Mouse (Mus musculus): ENCODE measurements around the gene Svs1. TPM values are rescaled to one million over a fixed set of nuclear protein-coding genes. Genes with fewer than 3 reads are reported as not detected.

Svs1 gene
- polyA plus RNA-seq, 1 experiment from 2014 or later, result not detected

DNA sequence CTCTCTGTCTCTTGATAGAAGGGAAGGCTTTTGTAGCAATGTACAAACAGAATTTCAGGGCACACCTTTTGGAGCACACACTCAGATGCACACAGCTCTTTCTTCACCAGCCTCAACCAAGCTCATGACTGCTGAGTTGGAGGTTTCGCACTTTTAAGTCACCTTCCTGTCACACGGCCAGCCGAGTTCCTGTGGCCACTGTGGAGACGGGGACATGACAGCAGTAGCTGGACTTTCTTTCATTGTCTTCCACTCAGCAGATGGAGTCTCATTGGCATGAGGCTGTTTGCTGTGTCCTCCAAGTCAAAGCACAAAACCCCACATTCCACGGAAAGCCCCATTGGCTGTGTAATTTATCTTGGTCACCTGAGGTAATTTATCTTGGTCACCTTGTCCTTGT, 24.5 kb downstream of the Svs1 start:
- Histone ChIP-seq H3K36me3 (no peaks in the 10 kb centered on the region), H3K4me1 (replicated peaks) (peaks cover 12% of the 10 kb centered on the region)
- 83% methylated on average over 5 of the region's 5 CpGs for WGBS

DNA sequence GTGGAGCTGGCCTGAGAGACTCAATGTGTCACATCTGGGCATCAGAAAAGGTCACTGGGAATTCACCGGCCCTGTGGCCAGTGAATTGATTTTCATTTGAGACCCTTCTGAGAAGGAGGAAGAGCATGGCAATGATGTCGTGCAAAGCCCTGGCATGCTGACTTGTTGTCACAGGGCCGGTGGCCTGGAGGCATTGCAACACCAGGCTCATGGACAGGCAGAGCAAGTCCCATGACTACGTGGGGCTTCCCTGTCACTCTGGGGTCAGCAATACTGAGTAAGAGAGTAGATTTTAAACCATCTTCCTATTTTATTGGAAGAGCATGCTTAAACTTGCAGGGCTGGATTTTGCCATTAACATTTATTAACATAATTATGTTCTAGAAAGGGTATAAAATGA, 26.4 kb downstream of the Svs1 start:
- Histone ChIP-seq H3K9ac (replicated peaks) (no peak overlapping the region), H3K36me3 (no peaks in the 10 kb centered on the region), H3K4me2 (no peak overlapping the region), H3K4me1 (replicated peaks) (peaks cover 12% of the 10 kb centered on the region), H3K4me3 (replicated peaks) (no peak overlapping the region), H3K27ac (no peak overlapping the region), H3K9me3 (no peaks in the 10 kb centered on the region), H3K27me3 (peaks cover 5% of the 10 kb centered on the region; the same call in 1 of the 2 replicates)
- WGBS, result 77% methylated on average over 4 of the region's 4 CpGs
- ATAC-seq (ENCODE audit: insufficient number of reproducible peaks, insufficient read depth, low FRiP score, low TSS enrichment, low read depth), result no peak

More for the DNA sequence above, 24.5 kb downstream of the Svs1 start:
- peaks cover 5% of the 10 kb centered on the region; the same call in 1 of the 2 replicates for H3K27me3 ChIP-seq
- H3K4me2 ChIP-seq, result no peak overlapping the region
- no peak overlapping the region for H3K27ac ChIP-seq
- no peaks in the 10 kb centered on the region for H3K9me3 ChIP-seq
- H3K9ac ChIP-seq (replicated peaks), result no peak overlapping the region
- no peak overlapping the region for H3K4me3 ChIP-seq (replicated peaks)
- no peak for ATAC-seq (ENCODE audit: insufficient number of reproducible peaks, insufficient read depth, low FRiP score, low TSS enrichment, low read depth)

- Histone ChIP-seq H3K36me3 (no peaks in the 10 kb centered on the region), H3K27ac (no peak overlapping the region), H3K9ac (replicated peaks) (no peak overlapping the region), H3K27me3 (peaks cover 5% of the 10 kb centered on the region; the same call in 1 of the 2 replicates), H3K9me3 (no peaks in the 10 kb centered on the region), H3K4me3 (replicated peaks) (no peak overlapping the region), H3K4me2 (no peak overlapping the region), H3K4me1 (replicated peaks) (peaks cover 9% of the 10 kb centered on the region)
- 85% methylated on average over 3 of the region's 3 CpGs for WGBS
- ATAC-seq (ENCODE audit: insufficient number of reproducible peaks, insufficient read depth, low FRiP score, low TSS enrichment, low read depth), result no peak
These were observed 26.8 kb downstream of the Svs1 start for GRCm38 (mm10) chr6:49013458-49013857.

- Histone ChIP-seq H3K9me3 (no peaks in the 10 kb centered on the region), H3K36me3 (no peaks in the 10 kb centered on the region), H3K4me2 (no peak overlapping the region), H3K27me3 (0 out of 2 replicates have a peak, but pooled peaks cover 3% of the 10 kb centered on the region), H3K4me1 (replicated peaks) (peaks cover 4% of the 10 kb centered on the region), H3K9ac (replicated peaks) (no peak overlapping the region), H3K4me3 (replicated peaks) (no peak overlapping the region), H3K27ac (no peak overlapping the region)
- WGBS, result 72% methylated on average over 12 of the region's 12 CpGs
- ATAC-seq (ENCODE audit: insufficient number of reproducible peaks, insufficient read depth, low FRiP score, low TSS enrichment, low read depth), result no peak
These were observed 30.5 kb downstream of the Svs1 start for GRCm38 (mm10) chr6:49017150-49017549.

DNA sequence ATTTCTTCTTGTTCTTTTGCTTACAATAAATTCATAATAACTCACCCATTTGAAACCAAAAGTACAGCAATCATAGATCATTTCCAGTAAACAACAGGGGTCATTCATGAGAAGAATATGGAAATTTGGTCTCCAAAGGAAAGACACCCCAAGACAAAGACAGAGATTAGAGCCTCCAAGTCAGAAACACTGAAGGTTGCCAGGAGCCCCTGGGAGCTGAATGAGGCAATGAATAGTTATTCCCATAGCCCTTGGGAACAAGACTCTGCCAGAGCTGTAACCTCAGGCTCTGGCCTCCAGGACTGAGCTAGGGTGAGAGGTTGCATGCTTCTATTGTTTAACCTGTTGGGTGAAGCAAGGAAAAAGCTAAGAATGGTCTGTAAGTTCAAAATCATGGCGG, 32.7 kb downstream of the Svs1 start:
- H3K36me3 ChIP-seq, result no peaks in the 10 kb centered on the region
- WGBS, result 88% methylated on average over 1 of the region's 1 CpGs

DNA sequence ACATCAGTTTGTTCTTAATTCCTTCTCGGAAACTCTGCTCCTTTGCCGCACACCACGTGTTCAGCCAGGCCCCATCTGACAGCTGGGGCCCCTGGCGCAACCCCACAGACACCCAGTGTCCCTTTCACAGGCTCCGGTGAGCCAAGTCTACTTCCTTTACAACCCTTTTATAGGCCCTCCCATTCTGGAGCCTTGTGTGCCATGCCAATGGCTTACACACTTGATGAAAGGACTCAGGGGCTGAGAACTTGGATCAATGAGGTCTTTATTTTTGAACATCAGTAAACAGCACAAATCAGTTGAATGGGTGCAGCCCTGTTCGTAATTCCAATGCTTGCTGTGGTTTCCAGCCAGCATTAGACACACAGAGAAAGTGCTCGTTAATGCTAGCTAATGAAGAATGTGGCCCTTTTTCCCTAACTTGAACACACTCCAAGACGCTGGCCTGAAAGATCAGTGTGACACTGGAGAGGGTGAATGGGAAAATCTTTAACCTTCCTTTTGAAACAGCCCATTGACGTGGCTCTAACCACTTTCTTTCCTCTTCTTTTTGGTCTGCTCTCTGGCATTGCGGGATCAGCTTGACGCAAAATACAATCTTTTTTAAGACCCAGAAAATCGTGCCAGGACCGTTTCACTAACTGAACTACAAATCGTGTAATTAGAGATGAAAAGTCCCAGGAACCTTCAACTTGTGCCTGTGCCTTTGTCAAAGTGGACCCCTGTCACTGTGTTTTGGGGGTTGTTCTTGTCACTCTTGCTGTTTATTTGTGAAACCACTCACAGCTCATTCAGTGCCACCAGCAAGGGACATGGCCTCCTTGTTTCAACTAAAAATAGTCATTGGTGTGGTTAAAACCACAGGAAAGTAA, 34.7 kb downstream of the Svs1 start:
- Histone ChIP-seq H3K4me2 (no peak overlapping the region), H3K4me1 (replicated peaks) (peaks cover 4% of the 10 kb centered on the region), H3K27ac (no peak overlapping the region), H3K4me3 (replicated peaks) (no peak overlapping the region), H3K9me3 (no peaks in the 10 kb centered on the region), H3K9ac (replicated peaks) (no peak overlapping the region), H3K36me3 (no peaks in the 10 kb centered on the region), H3K27me3 (peaks cover 3% of the 10 kb centered on the region; the same call in 1 of the 2 replicates)
- no peak for ATAC-seq (ENCODE audit: insufficient number of reproducible peaks, insufficient read depth, low FRiP score, low TSS enrichment, low read depth)
- WGBS, result 52% methylated on average over 14 of the region's 14 CpGs

More for the DNA sequence above, 32.7 kb downstream of the Svs1 start:
- Histone ChIP-seq H3K27me3 (peaks cover 3% of the 10 kb centered on the region; the same call in 1 of the 2 replicates), H3K4me1 (replicated peaks) (peaks cover 4% of the 10 kb centered on the region), H3K4me3 (replicated peaks) (no peak overlapping the region), H3K4me2 (no peak overlapping the region), H3K27ac (no peak overlapping the region), H3K9me3 (no peaks in the 10 kb centered on the region), H3K9ac (replicated peaks) (no peak overlapping the region)
- no peak for ATAC-seq (ENCODE audit: insufficient number of reproducible peaks, insufficient read depth, low FRiP score, low TSS enrichment, low read depth)

DNA sequence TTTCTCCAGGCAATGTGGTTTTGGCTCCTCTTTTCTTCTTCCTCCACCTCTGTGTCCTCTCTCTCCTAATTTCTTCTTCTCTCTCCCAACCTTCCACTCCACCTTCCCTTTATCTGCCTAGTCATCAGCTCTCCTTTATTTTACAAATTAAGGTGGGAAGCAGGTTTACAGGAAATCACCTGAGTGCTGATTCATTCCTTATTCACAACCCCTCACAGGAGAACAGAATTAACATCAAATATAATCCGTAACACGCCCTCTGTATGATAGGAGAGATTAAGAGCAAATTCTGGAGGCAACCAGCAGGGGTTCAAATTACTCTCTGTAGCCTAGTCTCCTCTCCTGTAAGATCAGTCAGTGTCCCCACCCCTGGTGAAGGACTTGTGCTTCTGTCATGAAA, 35.7 kb downstream of the Svs1 start:
- ATAC-seq (ENCODE audit: insufficient number of reproducible peaks, insufficient read depth, low FRiP score, low TSS enrichment, low read depth), result no peak
- Histone ChIP-seq H3K27ac (no peak overlapping the region), H3K4me1 (replicated peaks) (peaks cover 4% of the 10 kb centered on the region), H3K27me3 (peaks cover 3% of the 10 kb centered on the region; the same call in 1 of the 2 replicates), H3K9me3 (no peaks in the 10 kb centered on the region), H3K4me2 (no peak overlapping the region), H3K4me3 (replicated peaks) (no peak overlapping the region), H3K36me3 (no peaks in the 10 kb centered on the region), H3K9ac (replicated peaks) (no peak overlapping the region)
- 82% methylated on average over 2 of the region's 2 CpGs for WGBS

- Histone ChIP-seq H3K9me3 (no peaks in the 10 kb centered on the region), H3K4me2 (no peak overlapping the region), H3K9ac (replicated peaks) (no peak overlapping the region), H3K36me3 (no peaks in the 10 kb centered on the region), H3K27ac (no peak overlapping the region), H3K4me3 (replicated peaks) (no peak overlapping the region), H3K4me1 (replicated peaks) (peaks cover 4% of the 10 kb centered on the region), H3K27me3 (peaks cover 3% of the 10 kb centered on the region; the same call in 1 of the 2 replicates)
- 85% methylated on average over 10 of the region's 10 CpGs for WGBS
- ATAC-seq (ENCODE audit: insufficient number of reproducible peaks, insufficient read depth, low FRiP score, low TSS enrichment, low read depth), result no peak
These were observed 36.7 kb downstream of the Svs1 start for GRCm38 (mm10) chr6:49023315-49023714.

DNA sequence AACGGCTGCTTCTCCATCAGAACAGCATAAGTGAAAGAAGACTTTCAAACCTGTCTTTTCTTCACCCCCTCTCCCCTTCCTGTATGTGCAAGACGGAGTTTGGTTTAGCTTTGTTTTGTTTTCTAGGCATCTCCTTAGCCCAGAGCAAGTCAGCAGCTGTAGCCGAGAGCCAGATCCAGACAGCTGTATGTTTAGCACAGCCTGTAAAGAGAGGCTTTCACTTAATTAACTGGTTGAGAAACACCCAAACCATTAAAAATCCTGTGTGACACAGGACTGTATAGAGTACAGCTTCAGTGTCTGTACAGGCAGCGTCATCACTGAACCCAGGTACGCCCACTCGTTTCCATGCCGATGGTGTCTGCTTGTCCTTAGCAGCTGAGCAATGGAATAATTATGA, 38.6 kb downstream of the Svs1 start:
- Histone ChIP-seq H3K4me3 (replicated peaks) (no peak overlapping the region), H3K27me3 (no peaks in the 10 kb centered on the region; the same call in 1 of the 2 replicates), H3K27ac (no peak overlapping the region), H3K9ac (replicated peaks) (no peak overlapping the region), H3K4me1 (replicated peaks) (peaks cover 4% of the 10 kb centered on the region), H3K4me2 (no peak overlapping the region), H3K36me3 (no peaks in the 10 kb centered on the region), H3K9me3 (no peaks in the 10 kb centered on the region)
- 69% methylated on average over 7 of the region's 7 CpGs for WGBS
- ATAC-seq (ENCODE audit: insufficient number of reproducible peaks, insufficient read depth, low FRiP score, low TSS enrichment, low read depth), result no peak

GRCm38 (mm10) chr6:49026496-49026895, 39.8 kb downstream of the Svs1 start:
- no peaks in the 10 kb centered on the region for H3K9me3 ChIP-seq
- H3K27me3 ChIP-seq, result no peaks in the 10 kb centered on the region; the same call in 1 of the 2 replicates
- H3K4me1 ChIP-seq (replicated peaks), result no peaks in the 10 kb centered on the region
- WGBS, result 90% methylated on average over 5 of the region's 5 CpGs
- no peak for ATAC-seq (ENCODE audit: insufficient number of reproducible peaks, insufficient read depth, low FRiP score, low TSS enrichment, low read depth)
- no peaks in the 10 kb centered on the region for H3K36me3 ChIP-seq
- H3K9ac ChIP-seq (replicated peaks), result no peak overlapping the region
- no peak overlapping the region for H3K27ac ChIP-seq
- H3K4me2 ChIP-seq, result no peak overlapping the region
- no peak overlapping the region for H3K4me3 ChIP-seq (replicated peaks)

DNA sequence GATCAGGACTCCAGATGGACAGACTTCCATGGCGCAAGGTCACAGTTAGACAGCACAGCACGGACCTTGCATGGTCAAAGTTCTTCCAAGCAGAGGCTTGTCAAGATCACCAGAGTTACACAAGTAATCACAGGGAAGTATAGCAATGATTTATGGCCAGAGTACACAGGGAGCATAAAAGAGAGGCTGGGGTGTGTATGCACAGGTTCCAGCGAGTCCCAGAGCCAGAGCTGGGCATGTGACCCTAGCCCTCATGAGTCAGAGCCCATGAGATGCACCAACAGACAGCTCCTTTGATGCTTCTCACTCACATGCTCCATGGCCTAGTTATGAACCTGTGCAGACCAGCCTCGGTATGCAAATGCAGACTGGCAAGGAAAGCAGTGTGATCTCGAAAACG, 41.4 kb downstream of the Svs1 start:
- H3K27ac ChIP-seq, result no peak overlapping the region
- H3K4me3 ChIP-seq (replicated peaks), result no peak overlapping the region
- H3K9me3 ChIP-seq, result no peaks in the 10 kb centered on the region
- no peak overlapping the region for H3K4me2 ChIP-seq
- 78% methylated on average over 6 of the region's 6 CpGs for WGBS
- no peak overlapping the region for H3K9ac ChIP-seq (replicated peaks)
- no peaks in the 10 kb centered on the region for H3K4me1 ChIP-seq (replicated peaks)
- no peak for ATAC-seq (ENCODE audit: insufficient number of reproducible peaks, insufficient read depth, low FRiP score, low TSS enrichment, low read depth)
- H3K27me3 ChIP-seq, result no peaks in the 10 kb centered on the region; the same call in 1 of the 2 replicates
- H3K36me3 ChIP-seq, result no peaks in the 10 kb centered on the region
